Mouse (Mus musculus): Measurements from ENCODE around the gene Cmtm5.

DNA sequence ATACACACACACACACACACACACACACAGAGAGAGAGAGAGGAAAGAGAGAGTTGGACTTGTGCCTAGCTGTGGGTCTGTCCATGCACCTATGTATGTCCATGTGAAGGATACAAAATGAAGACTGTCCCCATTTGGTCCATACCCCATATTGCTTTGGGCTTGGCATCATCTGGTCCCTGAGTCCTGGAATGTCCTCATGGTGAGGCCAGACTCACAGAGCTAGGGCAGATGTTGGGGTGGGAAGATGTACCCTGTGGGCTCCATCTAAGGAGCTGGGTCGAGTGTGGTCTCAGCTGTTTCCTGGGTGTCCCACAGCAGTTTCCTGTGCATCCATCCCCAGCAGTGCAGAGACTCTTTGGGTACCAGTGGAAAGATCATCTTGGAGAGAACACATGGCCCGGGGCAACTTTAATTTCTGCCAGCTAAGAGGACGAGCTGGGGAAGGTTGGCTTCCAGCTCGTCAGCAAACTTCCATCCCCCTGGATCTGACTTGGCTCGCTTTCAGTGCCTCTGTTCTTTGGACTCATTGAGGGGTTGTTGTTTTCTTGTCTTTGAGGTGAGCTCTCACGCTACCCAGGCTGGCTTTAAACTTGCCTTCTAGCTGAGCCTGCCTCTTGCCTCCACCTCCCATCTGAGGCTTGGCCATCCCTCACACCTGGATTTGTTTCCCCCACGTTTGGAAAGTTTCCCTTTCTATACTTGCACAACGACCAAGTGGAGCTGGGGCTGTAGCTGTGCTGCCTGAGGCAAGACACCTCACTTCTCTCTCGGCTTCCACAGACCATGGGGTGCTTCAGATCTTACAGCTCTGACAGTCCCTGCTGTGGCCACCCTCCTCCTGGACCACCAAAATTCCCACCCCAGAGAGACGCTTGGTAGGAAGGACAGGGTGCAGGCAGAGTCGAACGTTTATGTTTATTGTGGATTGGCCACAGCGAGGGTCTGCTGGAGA lies 5.2 kb downstream of the Cmtm5 start:
- TF ChIP-seq CTCF (IDR thresholded peaks at IDR 0.05; ENCODE audit: low read depth) (no peak), EP300 (IDR thresholded peaks at IDR 0.05; ENCODE audit: low read depth) (no peak)
